Mouse (Mus musculus) embryonic facial prominence, embryonic 15.5 days (tissue): ENCODE measurements around the gene Rab6b. TPM values are rescaled to one million over a fixed set of nuclear protein-coding genes. Genes with fewer than 3 reads are reported as not detected.

Experiments used
- ATAC-seq: fragments of 200-750 bp; cut with Nextera tagmentation; 2 replicates; pipeline ENCODE4 v1.8.0; 2017; ENCODE audit warnings: low read depth, moderate TSS enrichment; ENCODE audit not compliant: insufficient number of reproducible peaks, low FRiP score, low TSS enrichment
- H3K27ac ChIP-seq: fragments of 300-500 bp; sonication (generic); replicated peaks from 2 replicates; pipeline ENCODE4 v1.5.1; 2015; ENCODE audit warnings: mild to moderate bottlenecking, inconsistent platforms
- H3K27me3 ChIP-seq: fragments of 300-500 bp; sonication (generic); 2 replicates; pipeline ENCODE4 v1.6.1; 2015; ENCODE audit warnings: inconsistent platforms
- H3K36me3 ChIP-seq: fragments of 300-500 bp; sonication (generic); 2 replicates; pipeline ENCODE4 v1.6.1; 2015; ENCODE audit warnings: mild to moderate bottlenecking, inconsistent platforms
- H3K4me1 ChIP-seq: fragments of 300-500 bp; sonication (generic); 2 replicates; pipeline ENCODE4 v1.6.1; 2015; ENCODE audit warnings: inconsistent platforms
- H3K4me2 ChIP-seq: fragments of 300-500 bp; sonication (generic); replicated peaks from 2 replicates; pipeline ENCODE4 v1.6.1; 2015; ENCODE audit warnings: mild to moderate bottlenecking, inconsistent platforms
- H3K4me3 ChIP-seq: fragments of 300-500 bp; sonication (generic); replicated peaks from 2 replicates; pipeline ENCODE4 v1.5.1; 2015; ENCODE audit warnings: mild to moderate bottlenecking, inconsistent platforms
- H3K9ac ChIP-seq: fragments of 300-500 bp; sonication (generic); 2 replicates; pipeline ENCODE4 v1.6.1; 2015; ENCODE audit warnings: inconsistent platforms
- H3K9me3 ChIP-seq: fragments of 300-500 bp; sonication (generic); replicated peaks from 2 replicates; pipeline ENCODE4 v1.6.1; 2016; ENCODE audit warnings: inconsistent platforms
- WGBS: fragments of 180-500 bp; shearing (Covaris S2); methylation state at CpG from one replicate; pipeline ENCODE4 v1.1.7; 2015; 5-methylcytosine and 5-hydroxymethylcytosine counted together
- polyA plus RNA-seq: library from polyadenylated mRNA; unstranded; fragments of >200 nt; fragmentation: Nextera tagmentation; extraction: Ambion mirVana; gene quantifications from 2 replicates; pipeline ENCODE4 v1.2.1, GENCODE M21; 2015

Gene Rab6b
- polyA plus RNA-seq, 1 experiment from 2014 or later = 10.2 TPM

DNA sequence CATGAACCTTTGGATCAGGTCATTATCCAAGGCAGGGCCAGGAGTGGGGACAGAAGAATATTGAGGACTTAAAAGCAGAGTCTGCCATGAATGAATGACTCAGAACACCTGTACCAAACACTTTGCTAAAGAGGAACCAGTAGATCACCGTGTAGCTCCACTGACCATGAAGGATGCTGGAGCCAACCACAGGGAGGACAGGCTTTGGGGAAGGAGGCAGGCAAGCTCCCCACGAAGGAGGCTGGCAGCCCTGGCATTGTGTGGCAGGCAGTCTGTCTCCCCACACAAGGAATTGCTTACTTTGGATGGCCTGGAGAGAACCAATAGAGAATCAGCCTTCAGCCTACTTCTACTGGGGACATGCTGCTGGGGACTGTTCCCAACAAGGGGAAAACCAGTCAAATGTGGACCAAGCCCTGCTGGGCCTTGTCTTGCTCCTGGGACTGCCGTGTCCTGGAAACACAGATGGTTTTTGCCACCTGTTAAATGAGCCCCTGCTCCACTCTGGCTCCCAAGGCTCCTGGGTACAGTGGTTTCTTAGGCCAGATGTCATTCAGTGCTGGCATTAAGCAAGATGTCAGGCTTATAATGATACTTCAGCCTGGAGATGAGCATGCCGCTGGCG is 7.2 kb downstream of the Rab6b start:
- no peak overlapping the region for H3K4me2 ChIP-seq
- 81% methylated on average over 5 of the region's 5 CpGs for WGBS
- peaks cover 11% of the 10 kb centered on the region; the same call in 1 of the 2 replicates for H3K27me3 ChIP-seq
- H3K36me3 ChIP-seq = no peaks in the 10 kb centered on the region
- H3K4me3 ChIP-seq = no peak overlapping the region
- H3K27ac ChIP-seq = no peak overlapping the region
- ATAC-seq = no peak
- no peaks in the 10 kb centered on the region for H3K9me3 ChIP-seq
- no peaks in the 10 kb centered on the region for H3K4me1 ChIP-seq
- H3K9ac ChIP-seq = no peak overlapping the region

DNA sequence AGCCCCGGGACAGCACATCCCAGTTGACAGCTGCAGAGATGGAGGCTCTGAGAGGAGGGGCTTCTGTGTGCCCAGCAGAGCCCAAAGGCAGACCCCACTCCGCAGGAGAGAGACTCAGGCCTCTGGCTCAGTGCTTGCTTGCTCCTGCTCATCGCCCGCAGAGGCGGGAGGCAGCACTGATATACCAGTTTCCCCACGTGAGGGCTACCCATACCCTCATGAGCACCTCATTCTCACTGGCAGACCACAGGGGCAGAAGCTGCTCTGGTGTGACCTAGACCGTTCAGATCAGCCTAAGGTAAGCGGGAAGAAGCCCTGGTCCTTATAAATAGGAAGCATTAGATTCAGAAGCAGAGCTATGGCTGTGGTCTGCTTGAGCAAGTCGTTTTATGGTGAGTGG is 8.2 kb downstream of the Rab6b start:
- H3K9me3 ChIP-seq = no peaks in the 10 kb centered on the region
- ATAC-seq = no peak
- WGBS = 78% methylated on average over 9 of the region's 9 CpGs
- no peaks in the 10 kb centered on the region for H3K36me3 ChIP-seq
- H3K27me3 ChIP-seq = peaks cover 2% of the 10 kb centered on the region; the same call in 1 of the 2 replicates
- no peaks in the 10 kb centered on the region for H3K4me1 ChIP-seq
- no peak overlapping the region for H3K4me2 ChIP-seq
- no peak overlapping the region for H3K27ac ChIP-seq
- H3K9ac ChIP-seq = no peak overlapping the region
- no peak overlapping the region for H3K4me3 ChIP-seq

DNA sequence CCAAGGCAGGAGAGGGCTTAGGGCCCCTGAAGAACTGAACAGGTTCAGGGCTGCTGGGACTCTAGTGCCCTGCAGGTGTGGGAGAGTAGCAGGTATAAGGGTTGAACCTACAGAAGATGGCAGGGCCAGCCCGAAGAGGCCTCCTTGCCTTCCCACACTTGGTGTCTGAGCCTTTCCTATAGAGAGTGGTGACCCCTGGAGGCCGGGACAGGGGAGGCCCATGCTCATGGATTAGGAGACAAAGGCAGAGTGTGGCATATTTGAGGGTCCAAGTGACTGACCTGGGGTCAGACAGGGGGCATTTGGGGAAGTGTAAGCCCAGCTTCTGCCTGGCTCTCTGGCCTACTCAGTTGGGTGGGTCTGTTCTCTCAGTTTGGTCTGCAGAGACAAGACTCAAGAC is 8.6 kb downstream of the Rab6b start:
- no peak overlapping the region for H3K4me2 ChIP-seq
- H3K27ac ChIP-seq = no peak overlapping the region
- 49% methylated on average over 2 of the region's 2 CpGs for WGBS
- no peaks in the 10 kb centered on the region for H3K27me3 ChIP-seq
- H3K4me3 ChIP-seq = no peak overlapping the region
- no peaks in the 10 kb centered on the region for H3K36me3 ChIP-seq
- no peak overlapping the region for H3K9ac ChIP-seq
- H3K4me1 ChIP-seq = no peaks in the 10 kb centered on the region
- ATAC-seq = no peak
- no peaks in the 10 kb centered on the region for H3K9me3 ChIP-seq

- H3K9ac ChIP-seq = no peak overlapping the region
- H3K4me1 ChIP-seq = no peaks in the 10 kb centered on the region
- H3K4me2 ChIP-seq = no peak overlapping the region
- no peak overlapping the region for H3K4me3 ChIP-seq
- H3K9me3 ChIP-seq = no peaks in the 10 kb centered on the region
- no peaks in the 10 kb centered on the region for H3K36me3 ChIP-seq
- H3K27ac ChIP-seq = no peak overlapping the region
- 77% methylated on average over 7 of the region's 7 CpGs for WGBS
- ATAC-seq = no peak
- no peaks in the 10 kb centered on the region for H3K27me3 ChIP-seq
Observed at GRCm38 (mm10) chr9:103121546-103121945, 10.0 kb downstream of the Rab6b start.

- Histone ChIP-seq H3K4me3 (no peak overlapping the region), H3K4me2 (no peak overlapping the region), H3K27ac (no peak overlapping the region), H3K36me3 (no peaks in the 10 kb centered on the region), H3K9ac (no peak overlapping the region), H3K4me1 (no peaks in the 10 kb centered on the region), H3K27me3 (no peaks in the 10 kb centered on the region), H3K9me3 (no peaks in the 10 kb centered on the region)
- 88% methylated on average over 4 of the region's 4 CpGs for WGBS
- no peak for ATAC-seq
Observed at GRCm38 (mm10) chr9:103124746-103125145, 13.2 kb downstream of the Rab6b start.

- Histone ChIP-seq H3K9me3 (no peaks in the 10 kb centered on the region), H3K4me3 (no peak overlapping the region), H3K9ac (no peak overlapping the region), H3K36me3 (no peaks in the 10 kb centered on the region), H3K27me3 (no peaks in the 10 kb centered on the region), H3K4me1 (peaks cover 19% of the 10 kb centered on the region), H3K27ac (0 out of 2 replicates have a peak overlapping the region, but pooled peaks have one; percentile 4), H3K4me2 (no peak overlapping the region)
- ATAC-seq = no peak
- 25% methylated on average over 6 of the region's 6 CpGs for WGBS
Observed at GRCm38 (mm10) chr9:103133493-103134124, 22.0 kb downstream of the Rab6b start.

- WGBS = 49% methylated on average over 9 of the region's 9 CpGs
- Histone ChIP-seq H3K4me3 (no peak overlapping the region), H3K4me1 (peaks cover 19% of the 10 kb centered on the region), H3K27ac (no peak overlapping the region), H3K36me3 (no peaks in the 10 kb centered on the region), H3K9me3 (no peaks in the 10 kb centered on the region), H3K27me3 (no peaks in the 10 kb centered on the region), H3K4me2 (no peak overlapping the region), H3K9ac (no peak overlapping the region)
- no peak for ATAC-seq
Observed at GRCm38 (mm10) chr9:103134450-103135030, 23.0 kb downstream of the Rab6b start.

DNA sequence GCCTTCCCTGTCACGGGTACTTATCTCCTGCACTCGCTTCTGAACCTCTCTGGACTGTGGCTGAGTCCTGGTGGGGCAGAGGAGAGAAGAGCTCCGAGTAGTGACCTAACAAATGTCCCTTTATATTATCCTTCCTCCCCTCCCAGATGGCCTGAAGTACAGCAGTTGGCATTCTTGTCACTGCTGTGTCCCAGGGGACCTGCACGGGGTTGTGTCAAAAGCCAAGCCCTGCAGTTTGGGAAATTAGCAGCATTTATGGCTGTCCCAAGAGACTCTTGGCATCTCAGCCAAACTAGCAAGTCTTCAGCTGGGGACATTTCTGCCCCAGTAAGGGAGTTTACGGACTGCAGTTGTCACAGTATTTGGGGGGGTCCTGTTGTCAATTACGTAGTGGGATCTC is 27.9 kb downstream of the Rab6b start:
- no peaks in the 10 kb centered on the region for H3K27me3 ChIP-seq
- H3K4me1 ChIP-seq = peaks cover 5% of the 10 kb centered on the region; the same call in 1 of the 2 replicates
- 57% methylated on average over 6 of the region's 6 CpGs for WGBS
- no peak overlapping the region for H3K27ac ChIP-seq
- H3K4me3 ChIP-seq = no peak overlapping the region
- no peaks in the 10 kb centered on the region for H3K9me3 ChIP-seq
- no peak for ATAC-seq
- H3K36me3 ChIP-seq = no peaks in the 10 kb centered on the region
- H3K9ac ChIP-seq = no peak overlapping the region
- no peak overlapping the region for H3K4me2 ChIP-seq

DNA sequence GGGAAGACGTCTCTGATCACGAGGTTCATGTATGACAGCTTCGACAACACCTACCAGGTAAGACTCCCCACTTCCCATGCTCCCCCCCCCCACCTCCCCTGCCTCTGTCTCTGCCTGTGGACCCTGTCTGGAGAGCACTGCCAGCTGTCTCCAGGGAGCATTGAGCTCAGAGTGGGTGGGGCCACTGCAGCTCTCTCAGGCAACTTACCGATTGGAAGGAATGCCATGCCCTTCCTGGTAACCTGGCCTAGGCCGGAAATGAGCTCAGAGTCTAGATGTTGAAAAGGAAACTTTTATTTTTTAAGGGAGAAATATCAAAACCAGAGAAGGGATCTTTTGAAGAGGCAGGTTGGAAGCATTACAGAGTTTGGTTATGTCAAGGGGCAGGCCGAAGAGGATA is 28.8 kb downstream of the Rab6b start:
- Histone ChIP-seq H3K4me3 (no peak overlapping the region), H3K36me3 (no peaks in the 10 kb centered on the region), H3K4me1 (peaks cover 9% of the 10 kb centered on the region; the same call in 1 of the 2 replicates), H3K27ac (no peak overlapping the region), H3K4me2 (no peak overlapping the region), H3K27me3 (no peaks in the 10 kb centered on the region), H3K9ac (no peak overlapping the region), H3K9me3 (no peaks in the 10 kb centered on the region)
- WGBS = 77% methylated on average over 6 of the region's 6 CpGs
- no peak for ATAC-seq

DNA sequence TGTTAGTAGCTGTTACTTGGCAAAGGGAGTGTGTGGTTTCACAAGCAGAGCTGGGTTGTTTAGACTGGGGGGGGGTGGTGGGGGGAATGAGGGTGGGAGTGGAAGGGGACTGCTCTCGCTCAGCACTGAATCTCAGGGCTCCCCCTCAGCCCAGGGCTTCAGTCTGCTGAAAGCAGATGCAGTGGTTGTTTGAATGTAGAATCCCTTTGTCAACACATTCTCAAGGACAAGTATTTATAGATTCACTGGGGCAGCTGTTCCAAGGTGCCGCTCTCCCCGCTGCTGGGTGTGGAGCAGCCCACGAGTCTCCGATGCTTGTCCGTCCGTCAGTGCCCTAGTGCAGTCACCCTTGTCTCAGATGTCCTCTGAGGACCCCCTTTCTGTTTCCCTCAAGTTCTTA is 29.7 kb downstream of the Rab6b start:
- H3K4me3 ChIP-seq = no peak overlapping the region
- no peak overlapping the region for H3K4me2 ChIP-seq
- H3K9me3 ChIP-seq = no peaks in the 10 kb centered on the region
- ATAC-seq = no peak
- no peak overlapping the region for H3K9ac ChIP-seq
- H3K36me3 ChIP-seq = no peaks in the 10 kb centered on the region
- no peak overlapping the region for H3K27ac ChIP-seq
- H3K27me3 ChIP-seq = no peaks in the 10 kb centered on the region
- peaks cover 15% of the 10 kb centered on the region for H3K4me1 ChIP-seq
- 78% methylated on average over 7 of the region's 7 CpGs for WGBS

- no peak overlapping the region for H3K27ac ChIP-seq
- WGBS = 51% methylated on average over 4 of the region's 4 CpGs
Observed at GRCm38 (mm10) chr9:103143881-103144280, 32.3 kb downstream of the Rab6b start.

More at GRCm38 (mm10) chr9:103143881-103144280, 32.3 kb downstream of the Rab6b start:
- Histone ChIP-seq H3K36me3 (no peaks in the 10 kb centered on the region), H3K4me3 (no peak overlapping the region), H3K9me3 (no peaks in the 10 kb centered on the region), H3K4me1 (peaks cover 21% of the 10 kb centered on the region), H3K4me2 (no peak overlapping the region), H3K9ac (no peak overlapping the region), H3K27me3 (no peaks in the 10 kb centered on the region)
- ATAC-seq = no peak
